Mouse (Mus musculus) frontal cortex, postnatal 36 days (tissue): Measurements from ENCODE around the gene Gjb3.
A peak's percentile ranks its signal among the peaks of the same experiment; 100 is the strongest.

Experiments
- DNase-seq, 2 experiments: peaks; one replicate each; pipeline ENCODE4 v3.0.0; 2022; ENCODE audit warnings: low spot score in 2 of 2

Gene Gjb3

DNA sequence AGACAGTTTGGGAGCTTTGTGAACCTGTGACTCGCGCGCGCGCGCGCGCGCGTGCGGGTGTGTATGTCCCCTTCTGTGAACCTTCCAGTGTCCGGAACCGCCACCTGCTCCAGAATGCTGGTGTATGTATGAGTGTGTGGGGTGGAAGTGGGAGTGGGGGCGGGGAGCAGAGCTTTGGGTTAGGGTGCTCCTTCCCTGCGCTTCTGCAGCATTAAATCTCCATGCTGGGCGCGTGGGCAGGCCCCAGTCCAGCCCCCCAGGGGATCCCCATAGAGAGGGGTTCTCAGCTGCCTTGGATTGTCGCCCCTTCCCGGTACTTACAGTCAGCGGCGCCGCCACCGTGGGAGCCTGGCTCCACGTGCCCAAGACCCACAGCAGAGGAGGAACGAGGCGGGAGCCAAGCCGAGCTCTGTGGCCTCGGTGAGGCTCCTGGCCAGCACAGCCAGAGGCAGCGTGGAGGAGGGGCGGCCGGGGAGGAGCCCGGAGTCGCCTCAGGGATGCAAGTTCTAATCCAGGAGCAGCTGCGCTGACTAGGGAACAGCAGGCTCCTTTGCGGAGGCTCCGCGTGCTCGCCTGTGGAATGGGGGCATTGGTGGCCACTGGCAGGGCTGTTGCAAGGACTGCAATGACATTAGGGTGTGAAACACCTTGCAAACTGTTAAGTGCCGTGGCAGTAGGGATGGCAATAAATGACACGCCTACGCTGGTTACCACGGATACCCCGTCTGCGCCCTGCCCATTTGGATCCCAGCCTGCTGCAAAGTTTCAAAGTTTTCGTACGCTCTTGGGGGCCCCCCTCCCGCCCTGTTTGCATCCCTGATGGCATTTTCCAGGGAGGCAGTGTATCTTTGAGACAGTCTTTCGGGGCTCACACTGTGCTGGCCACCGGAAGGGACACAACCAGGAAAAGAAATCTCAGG, at the start of gene Gjb3:
Gene Gjb3 (minus strand): TSS at position 664 of the 920 bp plus-strand sequence.
- peak in 1 of 2 experiments; percentile 28 for DNase-seq

DNA sequence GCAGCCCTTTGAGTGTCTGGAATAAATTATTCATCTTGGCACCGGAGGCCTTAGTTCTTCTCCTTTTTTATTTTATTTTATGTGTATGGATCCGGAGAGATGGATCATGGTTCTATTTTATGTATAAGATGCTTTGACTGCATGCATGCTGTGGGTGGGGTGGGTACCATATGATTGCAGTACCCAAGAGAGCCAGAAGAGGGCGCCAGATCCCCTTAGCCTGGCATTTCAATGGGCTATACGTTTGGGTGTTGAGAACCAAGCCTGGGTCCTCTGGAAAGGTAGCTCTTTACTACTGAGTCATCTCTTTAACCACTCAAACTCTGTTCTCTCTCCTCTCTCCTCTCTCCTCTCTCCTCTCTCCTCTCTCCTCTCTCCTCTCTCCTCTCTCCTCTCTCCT, 46.7 kb upstream of the Gjb3 start:
- DNase-seq: no peak

DNA sequence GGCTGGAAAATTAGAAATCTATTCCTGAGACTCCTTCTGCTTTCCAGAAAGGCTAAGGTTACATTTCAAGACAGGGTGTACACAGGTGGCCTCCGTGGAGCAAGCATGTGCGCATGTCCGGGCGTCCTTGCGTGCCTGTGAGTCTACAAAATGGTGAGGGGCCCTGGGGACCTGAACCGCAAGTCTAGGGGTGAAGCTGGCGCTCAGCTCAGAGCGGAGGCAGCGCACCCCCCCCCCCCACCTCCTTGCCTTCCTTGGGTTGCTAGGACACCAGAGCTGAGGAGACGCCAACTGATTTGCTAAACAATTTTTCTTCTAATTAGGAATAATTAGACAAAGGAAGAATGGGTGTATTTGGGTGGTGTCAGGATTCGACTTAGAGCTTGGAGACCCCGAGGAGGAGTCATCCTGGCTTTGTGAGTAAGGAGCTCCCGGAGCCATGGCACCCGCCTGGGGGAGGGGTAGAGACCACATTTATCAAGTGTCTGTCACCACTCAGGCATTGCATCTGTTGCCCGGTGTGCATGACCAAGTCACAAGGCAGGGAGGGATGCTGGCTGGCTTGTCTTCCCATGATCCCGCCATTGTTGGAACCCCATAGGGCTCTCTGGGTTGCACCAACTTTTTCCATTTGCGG, 45.0 kb upstream of the Gjb3 start:
- no peak for DNase-seq

DNA sequence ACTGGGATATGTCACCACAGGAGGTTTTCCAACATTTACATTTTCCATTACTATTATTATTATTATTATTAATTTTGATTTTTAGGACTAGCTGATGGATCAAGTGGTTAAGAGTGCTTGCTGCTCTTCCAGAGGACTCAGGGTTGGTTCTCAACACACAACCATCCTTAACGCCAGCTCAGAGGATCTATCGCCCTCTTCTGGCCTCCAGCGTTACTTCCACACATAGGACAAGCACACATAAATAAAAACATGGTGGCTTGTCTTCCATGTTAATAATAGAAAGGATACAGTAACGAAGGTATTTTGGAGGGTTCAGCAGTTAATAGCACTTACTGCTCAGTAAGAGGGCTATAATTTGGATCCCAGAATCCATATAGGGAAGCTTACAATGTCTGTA, 44.0 kb upstream of the Gjb3 start:
- DNase-seq: no peak

DNA sequence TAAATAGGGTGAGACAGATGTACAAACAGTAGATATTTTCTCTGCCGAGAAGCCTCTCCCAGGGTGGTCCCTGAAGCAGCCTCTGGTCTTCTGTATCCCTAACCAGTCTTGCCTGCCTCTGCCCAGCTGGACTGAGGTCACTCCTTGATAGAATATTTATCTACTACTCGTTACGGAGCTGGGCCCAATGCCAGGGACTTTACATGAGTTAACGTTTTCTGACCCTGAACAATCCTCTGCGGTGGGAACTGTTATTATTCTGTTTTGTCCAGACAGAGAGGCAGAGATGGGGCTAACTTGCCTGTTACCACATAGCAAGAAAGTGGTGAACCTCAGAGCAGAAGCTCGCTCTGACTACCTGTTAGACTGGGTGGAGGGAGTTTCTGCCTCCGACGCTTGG, 42.8 kb upstream of the Gjb3 start:
- DNase-seq: no peak

DNA sequence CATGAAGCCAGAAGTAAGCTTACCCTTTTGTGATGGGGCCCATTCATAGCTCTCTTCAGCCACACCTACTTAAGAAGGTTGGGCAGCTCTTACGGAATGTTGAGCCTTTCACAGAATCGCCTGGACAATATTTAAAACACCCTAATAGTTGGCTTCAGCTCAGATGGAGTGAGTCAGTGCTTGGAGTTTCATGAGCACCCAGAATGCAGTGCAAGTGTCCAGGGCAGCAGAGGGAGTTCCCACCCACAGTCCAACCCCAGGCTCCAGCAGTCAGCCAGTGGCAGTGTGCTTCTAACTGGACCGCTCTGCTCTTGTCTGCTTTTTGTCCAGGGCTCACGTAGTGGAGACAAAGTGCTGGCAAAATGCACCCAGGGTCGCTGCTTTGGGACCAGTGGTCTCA, 40.9 kb upstream of the Gjb3 start:
- DNase-seq: no peak

DNA sequence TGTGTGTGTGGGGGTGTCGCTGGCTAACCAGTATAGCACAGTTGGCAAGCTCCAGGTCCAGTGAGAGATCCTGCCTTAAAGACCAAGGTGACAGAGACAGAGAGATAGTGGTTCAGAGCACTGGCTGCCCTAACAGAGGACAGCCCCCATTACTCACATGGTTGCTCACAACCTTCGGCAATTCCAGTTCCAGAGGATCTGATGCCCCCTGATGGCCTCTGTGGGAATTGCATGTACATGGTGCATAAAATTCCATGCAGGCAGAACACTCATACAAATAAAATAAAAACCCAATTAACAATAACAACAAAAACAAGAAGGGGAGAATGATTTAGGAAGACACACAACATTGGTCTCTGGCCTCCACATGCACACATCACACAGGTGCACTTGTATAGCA, 39.8 kb upstream of the Gjb3 start:
- DNase-seq: no peak

DNA sequence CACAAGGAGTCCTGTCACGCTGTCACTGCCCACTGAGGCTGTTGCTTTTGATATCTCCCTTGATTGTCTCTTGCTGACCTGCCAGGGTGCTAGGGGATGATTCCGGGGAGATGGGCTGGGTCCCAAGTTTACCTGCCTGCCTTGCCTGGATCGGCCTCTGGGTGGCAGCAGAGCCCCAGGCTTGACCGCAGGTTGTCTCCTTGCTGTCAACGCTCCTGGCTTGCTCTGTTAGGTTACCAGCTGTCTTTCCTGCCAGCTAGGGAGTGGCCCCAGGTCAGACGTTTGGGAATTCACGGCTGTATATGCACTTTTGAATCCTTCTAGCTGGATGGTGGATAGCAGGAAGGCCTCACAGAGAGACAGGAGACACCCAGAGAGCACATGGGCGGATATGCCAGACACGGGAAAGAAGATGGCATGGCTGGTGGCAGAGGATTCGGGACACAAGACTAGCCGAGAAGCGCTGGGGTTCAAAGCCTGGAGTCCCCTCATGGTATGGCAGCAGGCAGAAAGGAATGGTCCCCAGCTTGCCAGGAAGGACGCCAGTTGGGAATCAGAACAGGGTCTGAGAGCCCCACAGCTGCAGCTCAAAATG, 37.8 kb upstream of the Gjb3 start:
- DNase-seq: peak; percentile 67 to 72

DNA sequence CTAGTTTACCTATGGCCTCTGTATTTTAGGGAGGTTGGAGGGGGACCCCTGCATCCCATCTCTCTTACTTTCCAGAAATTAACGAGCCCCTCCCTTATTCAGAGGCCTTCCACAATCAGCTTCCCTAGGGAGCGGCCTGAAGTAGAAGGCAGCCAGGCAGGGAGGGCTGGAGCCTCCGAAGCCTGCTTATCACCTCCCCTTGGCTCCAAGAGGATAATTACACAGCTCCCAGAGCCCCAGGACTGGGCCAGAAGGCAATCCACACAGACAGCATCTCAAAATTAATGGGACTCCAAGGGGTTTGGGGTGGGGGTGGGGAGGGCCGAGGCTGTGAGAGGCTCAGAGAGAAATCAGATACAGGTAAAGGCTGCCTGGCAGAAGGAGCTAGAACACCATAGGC, 35.2 kb upstream of the Gjb3 start:
- no peak for DNase-seq

DNA sequence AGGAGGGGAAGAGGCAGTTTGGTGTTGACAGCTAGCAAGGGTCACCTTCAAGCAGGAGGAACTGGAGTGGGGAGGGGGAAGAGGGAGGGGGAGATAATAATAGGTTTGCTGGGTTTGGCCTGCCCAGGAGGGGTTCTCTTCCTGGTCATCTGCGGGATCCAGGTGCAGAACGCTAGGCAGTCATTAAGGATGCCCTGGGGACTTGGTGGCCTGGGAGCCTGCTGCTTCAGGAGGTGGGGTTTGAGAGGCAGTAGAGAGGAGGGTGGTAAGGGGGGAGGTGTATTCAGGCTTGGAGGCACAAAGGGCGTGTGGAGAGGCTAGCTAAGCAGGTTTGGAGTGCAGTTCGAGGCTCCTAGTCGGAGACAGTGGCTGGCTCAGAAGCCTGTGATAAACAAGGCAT, 34.8 kb upstream of the Gjb3 start:
- DNase-seq: no peak

DNA sequence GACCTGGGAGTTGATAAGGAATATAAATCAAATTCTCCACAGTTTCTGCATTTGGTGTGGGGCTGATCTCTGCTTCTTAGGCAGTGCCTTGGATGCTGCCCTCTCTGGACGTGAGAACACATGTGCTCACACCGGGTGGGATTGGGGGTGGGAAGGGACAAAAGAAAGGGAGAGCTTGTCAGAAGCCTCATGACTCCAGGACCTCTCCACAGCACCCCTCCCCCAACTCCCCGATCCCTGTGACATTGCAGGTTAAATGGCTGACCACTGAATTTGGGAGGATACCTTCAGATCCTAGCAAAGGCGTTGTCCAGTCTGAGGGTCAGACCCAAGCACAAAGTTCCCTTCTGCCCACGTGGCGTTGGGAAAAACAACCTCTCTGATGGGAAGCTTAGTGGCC, 33.8 kb upstream of the Gjb3 start:
- DNase-seq: no peak

DNA sequence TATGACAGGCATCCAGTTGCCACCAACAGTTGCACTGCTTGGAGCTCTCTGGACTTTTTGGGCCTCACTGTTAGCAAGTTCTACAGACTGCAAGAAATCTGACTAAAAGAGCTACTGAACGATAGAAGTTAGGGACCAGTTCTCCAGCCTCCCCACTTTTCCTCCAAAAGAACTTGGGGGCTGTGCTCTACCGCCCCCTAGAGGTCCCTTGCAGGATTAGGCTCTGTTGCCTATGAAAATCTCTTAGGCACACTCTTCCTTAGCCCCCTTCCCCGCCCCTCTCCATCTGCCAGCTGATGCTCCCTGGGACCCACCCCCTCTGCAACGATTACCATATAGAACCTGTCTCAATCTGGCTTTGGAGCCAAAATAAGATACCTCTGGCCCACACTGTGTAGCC, 32.7 kb upstream of the Gjb3 start:
- DNase-seq: no peak

DNA sequence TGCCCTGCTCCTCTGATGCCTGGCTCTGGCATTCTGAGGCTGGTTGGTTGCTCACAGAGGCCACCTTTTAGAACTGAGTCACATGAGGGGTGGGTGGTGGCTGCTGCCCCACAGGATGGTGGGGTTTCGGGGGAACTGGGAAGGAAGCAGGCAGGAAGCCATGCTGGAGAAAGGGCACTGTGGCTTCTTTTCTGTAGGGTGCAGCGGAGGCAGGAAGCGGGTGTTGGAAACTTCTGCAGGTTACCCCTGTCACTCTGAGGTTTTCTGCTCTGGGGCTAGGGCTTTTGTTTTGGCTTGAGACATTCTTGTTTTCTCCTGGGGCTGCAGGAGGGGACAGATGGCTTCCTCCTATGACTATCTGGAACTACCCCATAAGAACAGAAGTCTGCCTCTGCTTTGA, 31.9 kb upstream of the Gjb3 start:
- DNase-seq: no peak

DNA sequence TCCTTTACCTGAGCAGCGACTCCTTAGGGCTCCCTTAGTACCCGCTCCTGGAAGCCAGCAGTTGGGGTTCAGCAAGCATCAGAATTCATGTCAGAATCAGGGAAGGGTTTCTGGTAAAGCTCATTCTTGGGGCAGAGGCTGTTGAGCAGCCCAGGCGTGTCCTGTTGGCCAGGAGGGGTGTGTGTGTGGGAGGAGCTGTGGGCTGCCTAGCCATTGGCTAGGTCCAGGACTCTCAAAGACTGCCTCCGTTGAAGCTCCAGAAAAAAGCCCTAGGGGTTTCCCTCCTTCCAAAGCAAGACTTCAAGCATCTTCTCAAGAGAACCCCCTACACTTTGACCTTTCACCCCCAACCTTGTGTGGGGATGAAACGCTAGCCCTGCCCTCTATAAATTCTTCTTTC, 27.4 kb upstream of the Gjb3 start, which contains the start of gene Gjb5:
Gene Gjb5 (minus strand): TSS at position 164 of the 400 bp plus-strand sequence.
- DNase-seq: no peak

DNA sequence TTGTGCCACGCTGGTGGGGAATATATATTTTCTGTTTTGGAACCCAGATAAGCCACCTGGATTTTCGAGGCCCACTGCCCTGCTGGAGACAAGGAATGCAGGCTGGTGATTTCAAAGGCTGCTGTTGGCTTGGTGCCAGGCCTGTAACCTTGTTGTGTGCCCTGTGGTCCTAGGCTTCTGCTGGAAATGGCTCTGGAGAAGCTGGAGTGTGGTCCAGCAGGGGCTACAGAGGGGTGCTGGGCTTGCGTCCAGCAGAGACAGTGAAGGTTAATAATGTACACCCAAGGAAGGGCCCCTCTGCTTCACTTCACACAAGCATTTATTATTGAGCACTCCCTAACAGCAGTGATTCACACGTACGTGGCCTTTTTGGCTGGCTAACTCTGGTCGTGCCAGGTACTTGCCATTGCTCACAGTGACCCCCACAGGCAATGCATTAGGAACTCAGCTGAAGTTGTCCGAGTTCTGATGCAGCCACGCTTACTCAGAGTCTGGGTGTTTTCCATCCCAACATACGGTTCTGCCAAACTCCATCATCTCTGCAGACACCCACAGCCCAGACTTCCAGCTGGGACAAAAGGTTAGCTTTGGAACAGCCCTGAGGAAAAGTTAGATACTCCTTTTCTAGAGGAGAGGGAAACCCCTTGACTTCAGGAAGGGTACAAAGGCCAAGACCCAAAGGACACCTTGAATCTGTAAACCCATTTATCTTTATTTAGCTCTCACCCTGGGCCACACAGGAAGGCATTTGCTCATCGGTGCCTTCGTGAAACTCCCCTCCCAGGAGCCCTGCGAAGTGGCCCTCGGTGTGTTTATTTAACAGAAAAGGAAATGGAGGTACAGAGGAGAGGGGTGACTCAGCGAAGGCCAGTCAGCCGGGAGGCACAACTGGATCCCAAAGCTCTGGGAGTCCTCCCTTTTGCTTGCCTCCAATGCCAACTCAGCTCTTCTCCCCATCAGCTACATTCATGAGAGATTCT, 24.2 kb upstream of the Gjb3 start:
- no peak for DNase-seq

DNA sequence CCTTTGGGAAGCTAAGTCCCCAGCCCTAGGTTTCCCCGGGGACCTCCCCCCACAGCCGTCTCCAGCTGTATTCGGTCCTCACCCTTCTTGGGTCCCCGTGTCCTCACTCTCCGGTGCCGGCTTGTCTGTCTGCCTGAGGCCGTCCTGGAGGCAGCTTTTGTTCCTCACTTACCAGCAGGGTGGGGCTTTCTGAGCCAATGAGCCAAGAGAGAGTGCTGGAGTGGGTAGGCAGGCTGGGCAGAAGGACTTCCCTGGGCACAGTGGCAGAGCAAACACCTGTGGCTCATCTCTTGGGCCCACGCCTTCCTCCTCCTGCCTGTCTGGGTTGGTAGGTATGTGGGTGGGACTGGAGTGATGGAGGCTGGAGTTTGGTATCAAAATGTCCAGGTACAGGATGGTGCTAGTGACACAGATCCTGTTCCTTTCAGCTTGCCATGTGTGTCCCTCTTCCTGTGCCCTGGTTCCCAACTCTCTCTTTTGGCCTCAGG, 23.4 kb upstream of the Gjb3 start, which contains the start of gene Gjb4:
Gene Gjb4 (minus strand): TSS at position 131 of the 488 bp plus-strand sequence.
- no peak for DNase-seq

DNA sequence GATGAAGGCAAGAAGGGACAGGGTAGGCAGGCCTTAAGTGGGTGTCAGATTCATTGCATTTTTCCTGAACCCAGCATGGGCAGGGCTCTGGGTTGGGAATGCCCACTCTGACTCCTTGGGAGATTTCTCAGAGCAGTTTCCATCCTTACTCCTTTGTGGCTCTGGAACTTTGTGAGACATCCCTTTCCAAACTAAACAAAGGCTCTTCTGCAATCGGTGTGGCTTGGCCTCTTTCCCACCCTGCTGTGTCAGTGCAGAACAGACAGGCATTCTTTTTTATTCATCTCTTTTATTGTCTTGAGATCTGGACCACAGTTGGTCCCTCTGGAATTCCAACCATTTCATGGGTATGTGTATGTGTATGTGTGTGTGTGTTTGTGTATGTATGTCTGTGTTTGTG, 21.9 kb upstream of the Gjb3 start:
- DNase-seq: no peak

DNA sequence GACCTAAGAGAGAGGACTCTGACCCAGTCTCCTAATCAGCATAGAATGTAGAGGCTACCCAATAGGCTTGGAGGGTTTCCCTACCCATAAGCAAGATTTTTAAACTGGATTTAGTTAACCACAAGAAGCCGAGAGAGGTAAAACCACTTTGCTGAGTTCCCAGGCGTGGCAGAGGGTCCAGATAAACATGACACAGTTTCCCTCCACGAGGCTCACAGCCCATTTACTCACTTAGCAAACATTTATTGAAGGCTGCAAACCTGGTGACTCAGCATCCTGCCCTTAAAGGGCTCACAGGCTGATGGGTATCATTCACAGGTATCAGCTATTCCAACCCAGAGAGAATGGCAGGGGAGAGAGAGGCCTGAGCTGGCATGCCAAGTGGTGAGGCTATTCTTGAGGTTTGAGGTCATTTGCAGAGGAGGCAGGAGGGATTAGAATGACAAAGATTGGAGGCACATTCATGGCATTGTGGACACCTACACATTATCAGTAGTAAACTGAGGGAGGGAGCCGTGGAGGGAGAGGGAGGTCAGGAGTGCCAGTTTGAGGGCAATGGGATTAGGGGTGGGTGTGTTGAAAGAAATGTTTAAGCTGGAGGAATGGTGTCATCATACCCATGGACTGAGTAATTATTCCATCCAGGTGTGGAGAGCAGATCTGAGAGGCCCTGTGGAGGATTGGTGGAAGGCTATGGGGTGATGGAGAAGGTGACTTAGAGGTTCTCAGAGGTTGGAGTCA, 19.1 kb upstream of the Gjb3 start:
- DNase-seq: no peak

DNA sequence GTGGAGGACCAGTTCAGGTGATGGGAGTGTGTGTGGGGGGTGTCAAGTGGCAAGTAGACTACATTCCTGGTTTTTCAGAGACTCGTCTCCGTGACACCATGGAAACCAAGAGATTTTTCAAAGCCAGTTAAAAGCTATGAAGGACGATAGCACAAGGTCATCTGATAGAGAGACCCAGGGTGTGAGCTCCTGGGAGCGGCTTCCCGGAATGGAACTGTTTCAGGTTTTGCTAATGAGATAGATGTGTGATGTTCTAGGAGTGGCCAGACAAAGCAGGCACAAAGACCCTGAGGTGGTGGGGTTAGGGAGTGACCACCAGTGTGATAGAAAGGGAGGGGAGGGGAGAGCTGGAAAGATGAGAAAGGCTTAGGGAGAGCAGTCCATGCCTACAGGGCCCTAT, 14.4 kb upstream of the Gjb3 start:
- no peak for DNase-seq

DNA sequence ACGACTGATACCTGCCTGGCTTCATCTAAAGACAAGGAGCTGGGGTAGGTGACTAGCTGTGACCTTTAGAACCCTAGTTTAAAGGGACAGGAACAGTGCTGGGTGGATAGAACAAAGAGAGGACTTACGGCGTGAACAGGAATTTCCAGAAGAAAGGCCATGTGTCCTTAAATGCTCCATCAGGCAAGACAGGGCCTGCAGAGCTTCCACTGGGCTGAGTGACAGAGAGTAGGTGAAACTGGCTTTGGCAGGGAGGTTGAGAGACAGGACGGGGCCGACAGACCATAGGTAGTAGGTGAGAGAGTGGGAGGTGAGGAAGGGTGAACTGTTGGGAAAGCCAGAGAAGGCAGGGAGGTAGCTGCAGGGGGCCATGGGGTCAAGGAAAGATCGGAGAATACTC, 10.7 kb upstream of the Gjb3 start:
- DNase-seq: no peak

DNA sequence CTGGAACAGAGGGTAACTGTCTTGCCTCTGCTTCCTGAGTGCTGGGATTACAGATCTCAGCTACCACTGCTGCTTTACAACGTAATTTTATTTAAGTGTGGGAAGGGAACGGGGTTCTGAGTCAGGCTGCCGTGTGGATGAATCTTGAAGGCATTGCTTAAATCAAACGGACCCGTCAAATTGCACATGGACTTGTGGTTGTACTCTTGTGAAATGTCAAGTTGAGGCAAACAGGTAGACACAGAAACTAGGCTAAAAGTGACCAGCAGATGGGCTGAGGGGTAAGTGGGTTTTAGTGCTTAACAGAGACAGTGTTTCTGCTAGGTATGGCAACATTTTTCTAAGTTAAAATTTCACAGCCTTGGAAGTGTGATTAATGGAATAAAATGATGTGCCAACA, 7.0 kb upstream of the Gjb3 start:
- no peak for DNase-seq
